Mouse (Mus musculus) layer of hippocampus, adult 9-11 months (tissue): ENCODE measurements around the gene Mapkap1.

Source experiments
- DNase-seq: peaks from one replicate; pipeline ENCODE4 v3.0.0; 2022

The Mapkap1 gene

DNA sequence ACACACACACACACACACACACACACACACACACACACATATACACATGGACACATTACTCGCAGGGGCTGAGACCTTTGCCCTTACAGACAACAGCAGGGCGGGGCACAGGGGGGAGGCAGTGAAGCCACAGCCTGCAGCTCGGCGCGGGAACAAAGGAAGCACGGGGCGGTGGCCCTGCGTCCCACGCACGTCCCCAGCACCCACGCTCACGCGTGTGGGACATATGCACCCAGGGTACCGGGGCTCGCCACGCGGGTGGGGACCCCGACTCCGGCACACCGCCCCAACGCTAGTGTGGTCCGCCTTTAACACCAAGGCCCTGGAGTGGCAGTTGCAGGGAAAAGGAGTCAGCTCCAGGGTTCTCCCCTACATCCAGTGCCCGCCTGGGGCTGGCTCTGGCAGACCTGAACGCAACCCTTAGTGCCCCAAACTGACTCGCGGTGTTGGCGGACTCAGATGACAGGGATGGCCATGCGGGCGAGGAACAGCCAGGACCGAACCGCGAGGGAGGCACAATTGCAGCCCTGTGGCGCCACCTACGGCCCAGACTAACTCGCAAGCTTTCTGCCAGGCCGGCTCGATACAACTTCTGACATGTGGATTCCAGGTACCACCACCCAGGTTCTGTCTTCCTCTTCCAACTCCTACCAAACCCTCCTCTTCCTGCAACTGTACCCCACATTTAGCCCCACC lies 232.5 kb downstream of the Mapkap1 start:
- peak; percentile 66 for DNase-seq

DNA sequence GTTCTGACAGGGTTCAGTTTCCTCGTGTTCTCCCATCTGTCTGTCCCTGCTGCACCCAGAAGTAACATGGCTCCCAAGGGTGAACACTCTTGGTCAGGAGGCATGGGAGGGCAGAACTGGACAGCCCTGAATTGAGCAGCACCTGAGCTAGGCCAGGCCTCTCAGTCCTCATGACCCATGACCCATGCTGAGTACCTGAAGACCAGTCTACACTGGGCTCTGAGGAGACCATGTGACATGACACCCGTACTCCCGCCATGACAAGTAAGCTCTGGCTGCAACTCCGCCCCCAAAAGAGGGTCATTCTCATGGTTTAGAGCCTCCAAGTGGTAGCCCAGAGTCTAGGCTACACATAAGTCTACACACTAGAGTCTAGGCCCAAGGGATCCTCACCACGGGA lies 233.2 kb downstream of the Mapkap1 start:
- no peak for DNase-seq

DNA sequence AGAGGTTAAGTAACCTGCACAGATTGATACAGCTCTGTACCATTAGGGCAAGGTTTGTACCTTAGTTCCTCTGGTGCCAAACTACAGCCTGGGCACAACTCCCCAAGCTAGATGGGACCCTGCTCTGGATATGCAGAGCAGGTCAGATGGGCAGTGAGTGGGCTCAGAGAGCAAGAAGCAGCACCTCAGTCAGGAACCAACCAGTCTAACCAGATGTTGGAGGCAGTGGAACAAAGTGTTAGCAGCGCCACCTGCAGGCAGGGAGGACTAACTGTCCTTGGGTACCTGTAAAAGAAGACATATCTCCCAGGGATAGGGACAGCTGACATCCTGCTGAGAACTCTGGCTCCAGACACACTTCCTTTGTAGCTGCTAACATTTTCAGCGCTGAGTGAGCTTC lies 235.8 kb downstream of the Mapkap1 start:
- no peak for DNase-seq

DNA sequence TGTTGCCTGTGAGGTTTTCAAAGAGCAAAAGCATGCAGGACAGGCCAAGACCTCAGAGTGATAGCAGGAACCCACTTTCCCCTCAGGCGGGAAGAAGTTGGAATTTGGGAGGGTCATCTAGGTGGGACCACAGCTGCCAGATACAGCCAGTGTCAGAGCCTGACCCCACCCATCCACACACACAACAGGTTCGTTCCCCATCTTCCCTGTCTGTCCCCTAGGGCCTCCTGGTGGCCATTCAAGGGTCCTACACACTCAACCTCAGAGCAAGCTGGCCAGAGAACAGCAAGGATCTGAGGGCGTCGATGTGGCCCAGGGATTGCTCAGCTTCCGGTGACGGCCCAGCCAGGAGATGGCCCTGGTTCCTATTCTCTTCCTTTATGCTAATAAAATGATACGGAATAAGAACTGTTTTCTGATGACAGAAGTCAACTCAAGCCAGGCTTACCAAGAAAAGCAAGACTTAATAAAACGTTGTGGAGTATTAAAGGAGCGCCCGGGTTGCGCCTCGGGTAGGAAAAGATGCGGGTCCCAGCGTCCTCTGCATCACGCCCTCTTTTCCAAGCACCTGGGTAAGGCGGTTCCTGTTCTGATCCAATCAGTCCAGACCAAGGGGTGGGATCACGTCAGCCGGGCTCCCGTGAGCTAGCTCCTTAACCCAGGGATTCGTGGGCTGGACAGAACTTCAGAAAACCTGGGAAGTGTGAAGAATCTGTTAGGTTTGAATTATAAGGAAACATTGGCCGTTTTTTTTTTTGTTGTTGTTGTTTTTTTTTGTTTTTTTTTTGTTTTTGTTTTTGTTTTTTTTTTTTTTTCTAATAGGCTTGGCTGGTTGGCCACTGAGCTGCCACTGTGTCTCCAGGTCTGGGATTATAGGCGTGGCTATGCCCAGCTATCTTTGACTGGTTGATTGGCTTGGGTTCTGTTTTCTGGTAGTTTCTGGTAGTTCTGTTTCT lies 238.3 kb downstream of the Mapkap1 start:
- DNase-seq = no peak

DNA sequence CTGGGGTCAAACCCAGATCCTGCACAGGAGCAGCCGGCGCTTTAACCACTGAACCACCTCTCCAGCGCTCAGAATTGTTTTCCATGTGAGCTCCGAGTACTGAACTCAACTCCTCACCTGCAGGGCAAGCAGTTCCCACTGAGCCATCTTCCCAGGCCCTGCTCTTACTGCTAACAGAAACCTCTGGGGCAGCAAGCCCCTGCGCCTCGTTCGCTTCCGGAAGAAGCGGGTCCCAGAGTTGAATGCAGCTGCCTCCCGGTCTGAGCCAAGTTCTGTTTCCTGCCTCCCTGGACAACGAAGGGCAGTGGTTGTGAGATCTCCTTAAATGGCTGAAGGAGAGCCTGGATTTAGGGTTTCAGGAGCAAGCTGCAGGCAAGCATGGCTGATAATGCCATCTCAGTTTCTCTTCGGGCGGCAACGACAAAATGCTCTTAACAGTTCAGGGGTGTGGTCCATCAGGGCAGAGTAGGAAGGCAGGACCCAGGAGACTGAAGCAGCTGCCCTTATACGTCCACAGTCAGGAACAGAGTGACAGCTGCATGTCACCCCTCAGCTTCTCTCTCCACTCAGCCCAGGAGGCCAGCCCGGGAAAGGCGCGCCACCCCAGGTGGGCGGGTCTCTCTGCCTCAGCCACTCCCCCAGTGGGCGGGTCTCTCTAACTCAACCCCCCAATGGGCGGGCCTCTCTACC lies 239.4 kb downstream of the Mapkap1 start:
- DNase-seq = peak; percentile 30

DNA sequence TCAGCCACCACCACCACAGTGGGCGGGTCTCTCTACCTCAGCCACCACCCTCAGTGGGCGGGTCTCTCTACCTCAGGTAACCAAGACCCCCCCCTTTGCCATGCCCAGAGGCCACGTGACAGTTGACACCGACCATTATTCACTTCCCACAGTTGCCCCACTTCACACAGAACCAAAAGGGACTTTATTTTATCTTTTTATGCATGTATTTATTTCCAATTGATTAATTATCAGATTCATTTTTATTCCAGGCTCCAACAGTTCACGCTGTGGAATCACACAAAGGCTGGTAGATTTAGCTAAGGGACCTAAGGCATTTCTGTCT lies 239.9 kb downstream of the Mapkap1 start:
- DNase-seq = no peak

DNA sequence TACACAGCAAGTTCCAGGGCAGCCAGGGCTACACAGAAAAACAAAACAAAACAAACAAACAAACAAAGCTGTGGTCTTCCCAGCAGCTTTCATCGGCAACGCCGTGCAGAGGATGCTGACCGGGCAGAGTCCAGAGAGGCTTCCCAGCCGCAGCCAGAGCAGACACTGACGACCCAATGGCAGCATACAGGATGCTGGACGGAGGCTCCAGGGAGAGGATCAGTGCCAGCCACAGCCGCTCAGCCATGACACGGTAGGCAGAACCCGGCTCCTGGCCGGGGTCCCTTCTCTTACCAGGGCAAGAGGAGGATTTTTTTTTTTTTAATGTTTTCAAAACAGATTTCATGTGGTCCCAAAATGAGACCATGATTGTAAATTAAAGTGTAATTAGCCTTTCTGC lies 240.8 kb downstream of the Mapkap1 start:
- no peak for DNase-seq

DNA sequence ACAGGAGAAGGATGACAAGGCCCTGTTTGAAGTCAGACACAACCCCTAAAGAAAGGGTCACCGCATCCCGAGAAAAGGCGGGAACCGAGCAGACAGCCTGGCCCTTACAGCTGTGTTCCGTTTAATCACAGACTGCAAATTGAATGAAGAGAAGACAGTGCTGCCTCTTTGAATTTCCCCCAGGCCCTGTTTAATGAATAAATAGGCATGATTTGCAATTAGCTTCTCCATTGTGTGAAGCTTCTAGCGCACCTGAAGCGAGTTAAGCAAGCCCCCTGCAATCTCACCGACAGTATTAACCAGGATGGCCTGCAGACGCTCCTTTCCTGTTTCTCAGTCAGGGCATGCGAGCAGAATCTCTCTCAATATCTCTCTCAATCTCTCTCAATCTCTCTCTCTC lies 261.2 kb downstream of the Mapkap1 start:
- no peak for DNase-seq

DNA sequence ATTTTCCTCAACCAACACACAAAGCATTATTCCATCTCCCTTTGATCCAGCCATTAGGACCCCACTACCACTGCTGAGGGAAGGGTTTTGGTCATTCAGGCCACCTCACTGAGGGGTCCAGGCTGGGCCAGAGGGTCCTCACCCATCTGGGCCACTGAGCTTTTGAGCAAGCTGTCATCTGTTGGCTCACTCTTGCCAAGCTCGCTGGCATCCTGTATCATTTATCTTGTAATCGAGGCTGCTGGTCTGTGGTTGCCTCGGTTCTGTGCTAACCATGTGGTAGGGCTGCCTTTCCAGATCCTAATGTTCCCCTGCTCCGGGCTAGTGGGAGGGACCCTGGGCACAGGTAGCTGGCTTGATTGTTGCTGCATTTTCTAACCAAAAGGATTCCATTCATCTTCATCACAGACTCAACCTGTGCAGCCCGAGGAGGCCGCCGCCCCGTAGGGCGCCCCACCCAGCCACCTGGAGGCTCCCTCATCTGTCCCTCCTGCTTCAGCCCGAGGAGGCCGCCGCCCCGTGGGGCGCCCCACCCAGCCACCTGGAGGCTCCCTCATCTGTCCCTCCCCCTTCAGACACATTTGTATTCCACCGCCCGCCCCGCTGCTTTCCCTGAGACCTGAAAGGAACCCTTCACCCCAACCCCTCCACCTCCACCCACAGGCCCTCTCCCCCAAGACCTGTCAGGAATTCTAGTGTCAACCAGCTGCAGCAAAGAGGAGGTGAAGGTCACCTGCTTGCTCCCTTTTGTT lies 262.0 kb downstream of the Mapkap1 start:
- peak; percentile 64 for DNase-seq

DNA sequence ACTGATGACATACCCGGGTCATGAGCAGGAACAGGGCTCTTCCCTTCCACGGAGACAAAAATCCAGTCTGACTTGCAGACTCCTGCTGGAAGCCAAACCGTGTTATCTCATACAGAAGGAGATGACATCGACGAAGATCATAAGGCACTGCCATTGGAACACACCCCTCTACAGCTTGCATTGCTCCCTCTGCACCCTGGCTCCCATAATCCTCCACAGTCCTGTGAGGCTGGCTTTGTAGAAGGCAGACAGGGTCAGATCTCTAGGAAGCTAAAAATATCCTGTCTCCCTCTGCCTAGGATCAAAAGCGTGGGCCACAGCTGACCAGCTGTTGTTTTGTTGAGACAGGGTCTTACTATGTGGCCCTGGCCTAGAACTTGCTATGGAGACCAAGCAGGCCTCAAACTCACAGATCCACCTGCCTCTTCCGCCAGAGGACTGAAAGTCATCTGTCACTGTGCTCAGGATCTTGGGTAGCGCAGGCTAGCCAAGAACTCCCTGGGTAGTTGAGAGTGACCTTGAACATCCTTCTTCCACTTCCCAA lies 262.7 kb downstream of the Mapkap1 start:
- DNase-seq = no peak

DNA sequence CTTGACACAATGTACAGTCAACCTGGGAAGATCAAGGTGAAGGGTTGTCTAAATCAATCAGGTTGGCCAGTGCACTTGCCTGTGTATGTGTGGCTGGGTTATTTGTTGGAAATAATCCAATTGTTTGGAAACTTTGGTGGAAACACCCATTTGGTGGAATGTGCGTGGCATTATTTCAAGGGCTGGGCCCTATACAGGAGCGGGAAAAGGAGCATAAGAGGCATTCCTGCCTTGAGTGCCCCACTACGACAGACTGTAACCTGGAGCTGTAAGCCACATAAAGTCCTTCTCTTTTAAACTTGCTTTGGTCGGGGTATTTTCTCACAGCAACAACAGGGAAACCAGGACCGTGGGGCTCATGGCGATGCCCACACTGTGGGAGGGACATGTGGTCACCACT lies 263.9 kb downstream of the Mapkap1 start:
- DNase-seq = no peak

DNA sequence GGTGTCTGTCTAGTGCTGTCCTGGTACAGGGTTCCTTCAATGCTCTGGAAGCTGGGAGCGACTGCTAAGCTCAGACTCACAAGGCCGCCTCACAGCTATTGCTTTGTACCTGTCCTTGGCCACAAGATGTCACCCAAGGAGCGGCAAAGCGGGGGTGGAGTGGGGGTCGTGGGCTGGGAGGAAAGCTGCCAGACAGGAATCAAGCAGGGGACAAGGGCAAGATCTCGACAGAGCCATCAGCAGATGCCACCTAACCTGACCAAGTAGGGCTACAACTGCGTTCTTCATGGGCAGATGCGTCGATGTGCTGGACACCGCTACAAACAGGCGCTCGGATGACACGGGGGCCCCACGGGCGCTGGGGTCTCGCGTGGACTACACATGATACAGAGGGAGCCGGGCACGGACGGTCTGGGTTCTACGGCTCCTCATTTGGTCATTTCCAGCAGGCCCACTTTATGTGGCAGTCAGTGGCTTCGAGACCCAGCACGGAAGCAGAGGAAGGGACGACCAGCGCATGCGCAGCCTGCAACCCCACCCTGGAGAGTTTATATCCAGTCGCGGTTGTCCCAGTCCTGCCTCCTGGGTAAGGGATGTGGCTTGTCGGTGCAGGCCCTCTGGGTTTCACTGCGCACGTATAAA lies 264.9 kb downstream of the Mapkap1 start:
- peak; percentile 55 for DNase-seq

DNA sequence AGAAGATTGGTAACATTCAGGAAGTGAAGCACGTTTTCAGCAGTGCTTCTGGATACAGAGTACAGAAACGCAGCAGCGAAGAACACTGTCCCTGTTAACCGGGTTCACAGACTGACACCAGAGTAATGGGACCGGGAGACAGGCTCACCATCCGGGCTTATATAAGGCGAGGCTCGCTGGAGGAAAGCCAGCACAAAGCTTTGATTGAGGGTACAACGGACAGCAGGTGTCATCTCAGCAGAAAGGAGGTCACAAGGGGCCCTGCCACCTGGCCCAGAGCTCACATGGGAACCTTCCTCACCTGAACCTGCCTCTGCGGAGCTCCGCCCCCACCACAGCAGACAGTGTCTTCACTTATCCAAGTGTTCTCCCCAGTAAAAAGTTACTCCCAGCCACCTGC lies 267.3 kb downstream of the Mapkap1 start:
- DNase-seq = no peak
